Mouse (Mus musculus) left cerebral cortex, adult 18-20 months (tissue): ENCODE measurements around the gene Olfr62. TPM values are rescaled to one million over a fixed set of nuclear protein-coding genes. Genes with fewer than 3 reads are reported as not detected.

Source experiments
- DNase-seq, 2 experiments: peaks; one replicate each; pipeline ENCODE4 v3.0.0; 2021 to 2022; ENCODE audit warnings: low spot score in 2 of 2, mixed read lengths in 1 of 2
- long read RNA-seq, 2 experiments: library from polyadenylated mRNA; stranded (forward); transcript quantifications; one replicate each; pipeline ENCODE4 v2.0.0; 2021
- total RNA-seq, 2 experiments: library from RNA; stranded (reverse); gene quantifications; 2 replicates each; pipeline ENCODE4 v1.2.3; 2021

The Olfr62 gene
- total RNA-seq: not detected
- long read RNA-seq, experiment 1: 0 reads
- long read RNA-seq, experiment 2: 0 reads

- no peak for DNase-seq
Measured at GRCm38 (mm10) chr4:118658652-118659051, at the start of gene Olfr62. TSS of gene Olfr62 (plus strand) at chr4:118658952.

GRCm38 (mm10) chr4:118609836-118610235, 48.9 kb upstream of the Olfr62 start:
- DNase-seq: no peak

GRCm38 (mm10) chr4:118612619-118613018, 46.1 kb upstream of the Olfr62 start:
- no peak for DNase-seq

GRCm38 (mm10) chr4:118615412-118615811, 43.3 kb upstream of the Olfr62 start:
- DNase-seq: no peak

- peak; percentile 91 to 92 for DNase-seq
Measured at GRCm38 (mm10) chr4:118620279-118620966, 38.3 kb upstream of the Olfr62 start, which contains the start of the genes Cfap57 and Ebna1bp2. TSS of gene Cfap57 (minus strand) at chr4:118620777. TSS of gene Ebna1bp2 (plus strand) at chr4:118620799.

GRCm38 (mm10) chr4:118620967-118621320, 37.8 kb upstream of the Olfr62 start:
- DNase-seq: no peak

- no peak for DNase-seq
Measured at GRCm38 (mm10) chr4:118621781-118622180, 37.0 kb upstream of the Olfr62 start.

- DNase-seq: no peak
Measured at GRCm38 (mm10) chr4:118630261-118630660, 28.5 kb upstream of the Olfr62 start.

GRCm38 (mm10) chr4:118642346-118643190, 16.2 kb upstream of the Olfr62 start:
- no peak for DNase-seq

GRCm38 (mm10) chr4:118645234-118645633, 13.5 kb upstream of the Olfr62 start:
- DNase-seq: peak; percentile 69 to 78

GRCm38 (mm10) chr4:118687086-118687485, 28.3 kb downstream of the Olfr62 start:
- no peak for DNase-seq

- no peak for DNase-seq
Measured at GRCm38 (mm10) chr4:118692412-118692973, 33.7 kb downstream of the Olfr62 start, which contains the start of gene Olfr1342. TSS of gene Olfr1342 (minus strand) at chr4:118692756.

- DNase-seq: no peak
Measured at GRCm38 (mm10) chr4:118693812-118694211, 35.1 kb downstream of the Olfr62 start.

GRCm38 (mm10) chr4:118703223-118703622, 44.5 kb downstream of the Olfr62 start, which contains the start of gene Olfr1341:
TSS of gene Olfr1341 (plus strand) at chr4:118703523.
- no peak for DNase-seq

- no peak for DNase-seq
Measured at GRCm38 (mm10) chr4:118708086-118708485, 49.3 kb downstream of the Olfr62 start.

GRCm38 (mm10) chr4:118711656-118712055, 52.9 kb downstream of the Olfr62 start:
- no peak for DNase-seq

Other genes starting within 250 kb of the Olfr62 start
- gene Szt2, start 249.7 kb upstream of the Olfr62 start, total RNA-seq: 10 to 100 TPM; 30.0 to 33.1 TPM
- gene Med8, start 249.6 kb upstream of the Olfr62 start, total RNA-seq: 10 to 100 TPM; 53.8 to 60.7 TPM
- 10 to 100 TPM; 18.3 to 19.2 TPM for gene Elovl1, start 230.9 kb upstream of the Olfr62 start, total RNA-seq
- 1 to 10 TPM in 1 of 2 experiments, under 1 TPM in 1; 0.89 to 1.3 TPM for gene Cdc20, start 221.6 kb upstream of the Olfr62 start, total RNA-seq
- gene Mpl, start 201.4 kb upstream of the Olfr62 start, total RNA-seq: under 1 TPM; 0.51 to 0.91 TPM
- 1 to 10 TPM; 7.3 to 7.7 TPM for gene Tie1, start 168.9 kb upstream of the Olfr62 start, total RNA-seq
- not detected for gene 2610528J11Rik, start 132.0 kb upstream of the Olfr62 start, total RNA-seq
- 1 to 10 TPM; 5.0 to 5.3 TPM for gene Tmem125, start 114.9 kb upstream of the Olfr62 start, total RNA-seq
- gene Cfap57, start 38.2 kb upstream of the Olfr62 start, total RNA-seq: under 1 TPM; 0.79 to 0.98 TPM
- gene Ebna1bp2, start 38.2 kb upstream of the Olfr62 start, total RNA-seq: 10 to 100 TPM; 55.9 to 63.5 TPM
- not detected for gene Olfr1342, start 33.8 kb downstream of the Olfr62 start, total RNA-seq
- not detected for gene Olfr1341, start 44.6 kb downstream of the Olfr62 start, total RNA-seq
- gene Olfr1340, start 61.2 kb downstream of the Olfr62 start, total RNA-seq: not detected
- not detected for gene Olfr1339, start 73.2 kb downstream of the Olfr62 start, total RNA-seq
- gene Olfr1338, start 99.8 kb downstream of the Olfr62 start, total RNA-seq: not detected
- gene Olfr1337, start 123.6 kb downstream of the Olfr62 start, total RNA-seq: not detected
- gene Olfr1335, start 151.0 kb downstream of the Olfr62 start, total RNA-seq: not detected
- gene Olfr1333, start 177.3 kb downstream of the Olfr62 start, total RNA-seq: not detected
- gene Olfr1331, start 205.7 kb downstream of the Olfr62 start, total RNA-seq: not detected
- not detected for gene Olfr1330, start 229.6 kb downstream of the Olfr62 start, total RNA-seq